Mouse (Mus musculus) stomach, embryonic 14.5 days (tissue): Measurements from ENCODE around the gene Phactr1. TPM values are rescaled to one million over a fixed set of nuclear protein-coding genes. Genes with fewer than 3 reads are reported as not detected.

Source experiments
- ATAC-seq: fragments of 200-750 bp; cut with Nextera tagmentation; 2 replicates; pipeline ENCODE4 v1.8.0; 2017; ENCODE audit warnings: low read depth, moderate TSS enrichment; ENCODE audit not compliant: insufficient number of reproducible peaks, insufficient read depth, low FRiP score
- H3K27ac ChIP-seq: fragments of 300-500 bp; sonication (generic); 2 replicates; pipeline ENCODE4 v1.5.1; 2014; ENCODE audit warnings: mild to moderate bottlenecking, low read length, moderate library complexity, mixed read lengths
- H3K27me3 ChIP-seq: fragments of 300-500 bp; sonication (generic); 2 replicates; pipeline ENCODE4 v1.6.1; 2014; ENCODE audit warnings: low read length, control low read depth, mixed read lengths; ENCODE audit not compliant: control insufficient read depth, insufficient read depth
- H3K36me3 ChIP-seq: fragments of 300-500 bp; sonication (generic); 2 replicates; pipeline ENCODE4 v1.6.1; 2014; ENCODE audit warnings: mild to moderate bottlenecking, control low read depth, low read length, moderate library complexity, mixed read lengths; ENCODE audit not compliant: control insufficient read depth, insufficient read depth
- H3K4me1 ChIP-seq: fragments of 300-500 bp; sonication (generic); 2 replicates; pipeline ENCODE4 v1.6.1; 2014; ENCODE audit warnings: low read length, control low read depth, mixed read lengths; ENCODE audit not compliant: control insufficient read depth, insufficient read depth
- H3K4me2 ChIP-seq: fragments of 300-500 bp; sonication (generic); replicated peaks from 2 replicates; pipeline ENCODE4 v1.6.1; 2014; ENCODE audit warnings: low read depth, low read length, control low read depth
- H3K4me3 ChIP-seq: fragments of 300-500 bp; sonication (generic); 2 replicates; pipeline ENCODE4 v1.5.1; 2014; ENCODE audit warnings: low read depth, low read length, control low read depth
- H3K9ac ChIP-seq: fragments of 300-500 bp; sonication (generic); replicated peaks from 2 replicates; pipeline ENCODE4 v1.6.1; 2014; ENCODE audit warnings: low read depth, mild to moderate bottlenecking, control low read depth, low read length, moderate library complexity, mixed read lengths
- H3K9me3 ChIP-seq: fragments of 300-500 bp; sonication (generic); 2 replicates; pipeline ENCODE4 v1.6.1; 2016; ENCODE audit warnings: low read depth, low read length, control low read depth; ENCODE audit not compliant: control insufficient read depth
- WGBS: fragments of 180-500 bp; shearing (Covaris S2); extraction: QIAGEN DNeasy Blood & Tissue Kit; methylation state at CpG from one replicate; pipeline ENCODE4 v1.1.7; 2014; 5-methylcytosine and 5-hydroxymethylcytosine counted together
- polyA plus RNA-seq: library from polyadenylated mRNA; unstranded; fragments of >200 nt; fragmentation: Nextera tagmentation; extraction: Ambion mirVana; gene quantifications from 2 replicates; pipeline ENCODE4 v1.2.1, GENCODE M21; 2014

Phactr1 gene
- polyA plus RNA-seq, 1 experiment from 2014 or later = 8.0 TPM

GRCm38 (mm10) chr13:42866162-42866941 is 185.9 kb downstream of the Phactr1 start:
- H3K27me3 ChIP-seq = no peaks in the 10 kb centered on the region
- H3K27ac ChIP-seq = no peak overlapping the region
- no peaks in the 10 kb centered on the region for H3K9me3 ChIP-seq
- peak overlapping the region; percentile 35 for H3K4me3 ChIP-seq
- WGBS = 2% methylated on average over 21 of the region's 21 CpGs
- ATAC-seq = no peak
- no peaks in the 10 kb centered on the region for H3K36me3 ChIP-seq
- peak overlapping the region; percentile 67 for H3K4me2 ChIP-seq
- peak overlapping the region; percentile 39; the same call in 1 of the 2 replicates for H3K9ac ChIP-seq
- H3K4me1 ChIP-seq = no peaks in the 10 kb centered on the region

DNA sequence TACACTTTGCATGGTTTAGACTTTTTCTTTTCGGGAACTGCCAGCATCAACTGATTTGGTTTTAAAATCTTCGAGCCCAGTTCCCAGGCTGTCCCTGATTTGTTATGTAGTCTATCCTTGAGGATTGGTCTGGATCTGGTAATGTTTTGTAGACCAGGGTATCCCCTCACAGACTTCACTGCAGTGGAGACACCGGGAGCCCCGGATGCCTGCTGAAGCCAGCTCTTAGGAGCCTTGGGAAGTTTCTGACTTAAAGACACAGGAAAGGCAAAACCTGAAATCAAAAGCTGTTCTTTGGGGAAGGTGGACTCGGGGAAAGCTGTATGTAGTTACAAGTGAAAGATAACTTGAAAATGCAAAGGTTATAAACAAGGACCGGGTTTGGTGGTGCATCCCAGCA is 186.6 kb downstream of the Phactr1 start:
- WGBS = 28% methylated on average over 6 of the region's 6 CpGs
- Histone ChIP-seq H3K4me2 (peak overlapping the region; percentile 67), H3K9me3 (no peaks in the 10 kb centered on the region), H3K27me3 (no peaks in the 10 kb centered on the region), H3K4me3 (peak overlapping the region; percentile 35; the same call in 1 of the 2 replicates), H3K27ac (no peak overlapping the region), H3K9ac (no peak overlapping the region), H3K36me3 (no peaks in the 10 kb centered on the region), H3K4me1 (no peaks in the 10 kb centered on the region)
- no peak for ATAC-seq

DNA sequence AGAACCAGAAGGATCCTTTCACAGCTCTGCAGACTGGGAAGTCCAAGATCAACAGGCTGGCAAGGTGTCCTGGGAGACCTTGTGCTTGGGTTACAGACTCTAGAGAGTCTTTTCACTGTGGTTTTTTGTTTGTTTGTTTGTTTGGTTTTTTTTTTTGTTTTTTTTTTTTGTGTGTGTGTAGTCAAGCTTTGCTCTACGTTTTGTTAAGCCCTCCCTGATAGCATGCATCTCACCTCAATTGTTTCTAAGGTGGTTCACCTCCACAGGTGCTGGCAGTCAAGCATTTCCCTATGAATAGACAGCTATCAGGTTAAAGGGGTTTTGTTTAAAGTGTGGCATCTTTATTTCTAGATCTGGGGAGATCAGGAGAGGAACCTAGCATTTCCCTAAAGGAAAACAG is 191.7 kb downstream of the Phactr1 start:
- H3K36me3 ChIP-seq = no peaks in the 10 kb centered on the region
- H3K4me1 ChIP-seq = no peaks in the 10 kb centered on the region
- no peak overlapping the region for H3K9ac ChIP-seq
- no peak for ATAC-seq
- no peak overlapping the region for H3K4me3 ChIP-seq
- H3K4me2 ChIP-seq = no peak overlapping the region
- 44% methylated on average over 1 of the region's 1 CpGs for WGBS
- H3K9me3 ChIP-seq = no peaks in the 10 kb centered on the region
- H3K27me3 ChIP-seq = no peaks in the 10 kb centered on the region
- no peak overlapping the region for H3K27ac ChIP-seq

DNA sequence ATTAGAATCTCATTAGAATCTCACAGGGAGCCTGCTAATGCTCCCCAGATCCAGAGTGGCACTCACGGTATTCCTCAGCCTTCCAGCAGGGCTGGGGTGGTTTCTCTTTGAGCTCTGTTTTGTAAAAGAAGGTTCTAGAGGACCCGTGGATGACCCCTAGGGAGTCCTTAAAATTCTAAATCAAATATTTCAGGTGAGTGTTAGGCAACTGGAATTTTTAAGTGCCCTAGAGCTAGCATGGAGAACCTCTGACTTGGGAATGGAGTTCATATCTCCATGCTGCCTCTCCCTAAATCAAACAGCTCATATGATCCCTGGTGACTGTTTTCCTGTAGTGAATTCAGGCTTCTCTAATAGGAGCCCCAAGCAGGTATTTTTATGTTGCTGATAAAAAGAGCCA is 197.9 kb downstream of the Phactr1 start:
- Histone ChIP-seq H3K4me1 (no peaks in the 10 kb centered on the region), H3K4me3 (no peak overlapping the region), H3K4me2 (no peak overlapping the region), H3K27me3 (no peaks in the 10 kb centered on the region), H3K9ac (no peak overlapping the region), H3K27ac (no peak overlapping the region), H3K36me3 (no peaks in the 10 kb centered on the region), H3K9me3 (no peaks in the 10 kb centered on the region)
- WGBS = 53% methylated on average over 2 of the region's 2 CpGs
- ATAC-seq = no peak

GRCm38 (mm10) chr13:42884033-42884724 is 203.8 kb downstream of the Phactr1 start:
- ATAC-seq = no peak
- H3K27ac ChIP-seq = no peak overlapping the region
- H3K4me3 ChIP-seq = no peak overlapping the region
- no peaks in the 10 kb centered on the region for H3K27me3 ChIP-seq
- no peak overlapping the region for H3K9ac ChIP-seq
- H3K9me3 ChIP-seq = no peaks in the 10 kb centered on the region
- H3K36me3 ChIP-seq = no peaks in the 10 kb centered on the region
- no peaks in the 10 kb centered on the region for H3K4me1 ChIP-seq
- H3K4me2 ChIP-seq = peak overlapping the region; percentile 11
- 28% methylated on average over 14 of the region's 14 CpGs for WGBS

DNA sequence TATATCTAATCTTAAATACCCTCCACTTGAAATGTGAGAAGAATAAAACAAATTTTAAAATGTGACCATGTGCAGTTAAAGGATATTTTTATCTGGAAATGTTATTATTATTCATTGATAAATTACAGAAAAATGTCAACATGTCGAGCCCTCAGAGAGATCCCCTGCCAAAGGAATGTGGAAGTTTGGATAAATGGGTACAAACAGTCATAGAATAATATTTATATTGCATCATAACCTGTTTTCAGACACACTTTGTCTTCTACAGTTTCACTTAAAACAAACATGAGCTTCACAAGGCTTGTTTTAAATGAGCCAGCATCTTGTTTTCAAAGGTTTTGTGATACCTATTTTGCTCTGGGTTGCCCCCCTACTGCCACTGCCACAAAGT is 204.3 kb downstream of the Phactr1 start:
- H3K9ac ChIP-seq = no peak overlapping the region

GRCm38 (mm10) chr13:42887701-42888100 is 207.3 kb downstream of the Phactr1 start:
- no peak overlapping the region for H3K4me2 ChIP-seq
- no peaks in the 10 kb centered on the region for H3K27me3 ChIP-seq
- WGBS = 90% methylated on average over 5 of the region's 5 CpGs
- no peaks in the 10 kb centered on the region for H3K9me3 ChIP-seq
- H3K4me1 ChIP-seq = no peaks in the 10 kb centered on the region
- no peaks in the 10 kb centered on the region for H3K36me3 ChIP-seq
- H3K4me3 ChIP-seq = no peak overlapping the region
- no peak for ATAC-seq
- no peak overlapping the region for H3K27ac ChIP-seq
- no peak overlapping the region for H3K9ac ChIP-seq

More for the DNA sequence above, 204.3 kb downstream of the Phactr1 start:
- Histone ChIP-seq H3K27me3 (no peaks in the 10 kb centered on the region), H3K36me3 (no peaks in the 10 kb centered on the region), H3K4me1 (no peaks in the 10 kb centered on the region), H3K9me3 (no peaks in the 10 kb centered on the region), H3K4me3 (no peak overlapping the region), H3K4me2 (no peak overlapping the region), H3K27ac (no peak overlapping the region)
- WGBS = 28% methylated on average over 1 of the region's 1 CpGs
- ATAC-seq = no peak

DNA sequence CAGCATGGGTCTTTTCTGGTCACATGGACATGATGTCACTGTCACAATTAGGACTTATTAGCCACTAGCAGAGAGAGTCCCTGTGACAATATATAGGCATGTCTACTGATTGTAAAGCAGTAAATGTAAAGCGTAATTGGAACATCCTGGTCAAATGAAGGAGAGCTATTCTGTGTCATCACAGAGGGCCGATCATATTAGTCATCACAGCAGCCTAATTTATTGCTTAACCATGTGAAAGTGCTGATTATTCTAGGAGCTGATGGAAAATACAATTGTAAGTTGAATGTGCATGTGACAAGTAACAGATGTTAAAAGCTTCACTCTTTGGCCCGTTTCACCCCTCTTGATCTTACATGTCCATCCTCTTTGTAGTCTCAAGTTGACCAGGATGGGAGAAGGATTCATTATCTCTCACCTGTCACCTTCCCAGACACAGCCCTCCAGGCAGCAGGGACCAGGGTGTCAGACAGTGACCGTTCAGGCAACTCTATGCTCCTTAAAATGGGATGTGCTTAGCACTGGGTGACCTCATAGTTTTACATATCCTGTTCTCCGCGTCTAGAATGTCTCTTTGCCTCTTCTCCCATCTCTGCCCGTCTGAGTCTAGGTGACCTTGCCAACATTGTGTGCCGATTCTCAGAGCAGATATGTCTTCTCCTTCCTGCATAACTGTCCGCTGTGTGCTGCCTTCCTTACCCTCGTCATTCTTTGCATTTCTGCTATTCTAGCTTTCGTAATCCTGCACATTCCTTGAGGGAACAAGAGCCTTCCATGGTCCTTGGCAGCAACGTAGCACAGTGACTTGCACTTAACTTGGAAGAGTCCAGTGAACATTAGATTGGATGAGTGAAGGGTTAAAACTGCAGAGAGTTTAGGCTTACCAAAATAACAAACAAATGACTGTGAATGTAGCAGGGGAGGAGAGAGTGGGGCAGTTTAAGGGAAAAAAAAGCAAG is 209.4 kb downstream of the Phactr1 start:
- no peak for ATAC-seq
- Histone ChIP-seq H3K9me3 (no peaks in the 10 kb centered on the region; the same call in 1 of the 2 replicates), H3K4me2 (no peak overlapping the region), H3K36me3 (no peaks in the 10 kb centered on the region), H3K4me1 (no peaks in the 10 kb centered on the region), H3K4me3 (no peak overlapping the region), H3K27me3 (no peaks in the 10 kb centered on the region), H3K27ac (no peak overlapping the region), H3K9ac (no peak overlapping the region)
- 58% methylated on average over 12 of the region's 12 CpGs for WGBS
